Mouse (Mus musculus) C3H10T1/2 (cell line): ENCODE measurements around the gene Gm10256. TPM values are rescaled to one million over a fixed set of nuclear protein-coding genes. Genes with fewer than 3 reads are reported as not detected.

ENCODE experiments used
- polyA plus RNA-seq, 2 experiments: library from polyadenylated mRNA; unstranded; fragments of >200 nt; fragmentation: generic; extraction: Trizol; gene quantifications; one replicate each; pipeline ENCODE4 v1.2.1; 2012; ENCODE audit warnings: missing spikeins in 2 of 2

The Gm10256 gene
- polyA plus RNA-seq, result not detected

DNA sequence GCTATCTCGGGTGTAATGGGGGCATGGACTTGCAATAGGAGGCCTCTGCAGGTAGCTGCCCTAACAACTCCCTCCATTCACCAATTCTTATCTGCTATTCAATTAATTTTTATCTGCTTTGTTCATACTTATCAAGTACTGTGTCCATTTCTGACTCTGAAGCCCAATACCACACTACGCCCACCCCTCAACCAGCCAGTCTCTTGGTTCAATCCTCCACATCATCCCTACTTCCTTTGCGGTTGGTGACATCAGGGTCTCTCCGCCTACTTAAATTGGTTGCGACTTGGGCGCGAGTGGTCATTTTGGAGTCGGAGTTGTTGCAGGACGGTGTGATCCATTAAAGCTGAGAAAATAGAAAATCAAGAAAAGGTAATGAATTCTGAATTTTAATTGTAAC lies at the start of gene Gm10256, which contains the start of gene Rbmy:
Gene Gm10256, plus strand, starts transcription at position 320 of the 400 bp plus-strand sequence.
Gene Rbmy, plus strand, starts transcription at position 301 of the 400 bp plus-strand sequence.

DNA sequence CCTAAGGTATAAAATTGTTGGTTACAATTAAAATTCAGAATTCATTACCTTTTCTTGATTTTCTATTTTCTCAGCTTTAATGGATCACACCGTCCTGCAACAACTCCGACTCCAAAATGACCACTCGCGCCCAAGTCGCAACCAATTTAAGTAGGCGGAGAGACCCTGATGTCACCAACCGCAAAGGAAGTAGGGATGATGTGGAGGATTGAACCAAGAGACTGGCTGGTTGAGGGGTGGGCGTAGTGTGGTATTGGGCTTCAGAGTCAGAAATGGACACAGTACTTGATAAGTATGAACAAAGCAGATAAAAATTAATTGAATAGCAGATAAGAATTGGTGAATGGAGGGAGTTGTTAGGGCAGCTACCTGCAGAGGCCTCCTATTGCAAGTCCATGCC lies 34.4 kb upstream of the Gm10256 start, which contains the start of gene Gm4064:
Gene Gm4064, minus strand, starts transcription at position 101 of the 400 bp plus-strand sequence.

GRCm38 (mm10) chrY:2900689-2901088 lies 70.2 kb downstream of the Gm10256 start, which contains the start of gene Gm10352:
TSS of gene Gm10352 (plus strand) at chrY:2900989.

Other genes starting within 250 kb of the Gm10256 start
- gene H2al2c, start 231.6 kb upstream of the Gm10256 start, polyA plus RNA-seq, result not detected
- gene Sry, start 167.0 kb upstream of the Gm10256 start, polyA plus RNA-seq, result not detected
- not detected for gene H2al2b, start 110.0 kb upstream of the Gm10256 start, polyA plus RNA-seq
- gene Gm4064, start 34.5 kb upstream of the Gm10256 start, polyA plus RNA-seq, result not detected
- gene Rbmy, start within 50 bp of the Gm10256 start, polyA plus RNA-seq, result not detected
- not detected for gene Gm10352, start 70.3 kb downstream of the Gm10256 start, polyA plus RNA-seq
- gene Gm29289, start 101.9 kb downstream of the Gm10256 start, polyA plus RNA-seq, result not detected